Mouse (Mus musculus) inflammation-experienced regulatory T-cells, adult 6 months (primary cell): ENCODE measurements around the gene Tusc2. TPM values are rescaled to one million over a fixed set of nuclear protein-coding genes. Genes with fewer than 3 reads are reported as not detected.

Source experiments
- ATAC-seq: one replicate; pipeline ENCODE4 v1.8.0; 2017
- polyA plus RNA-seq, 3 experiments: library from polyadenylated mRNA; unstranded; fragments of 100-300 nt; shearing (Covaris generic); gene quantifications; one replicate each; pipeline ENCODE4 v1.2.1; 2017

Tusc2 gene
- polyA plus RNA-seq, 3 experiments from 2014 or later: 5.3 to 8.5 (median 7.7) TPM

DNA sequence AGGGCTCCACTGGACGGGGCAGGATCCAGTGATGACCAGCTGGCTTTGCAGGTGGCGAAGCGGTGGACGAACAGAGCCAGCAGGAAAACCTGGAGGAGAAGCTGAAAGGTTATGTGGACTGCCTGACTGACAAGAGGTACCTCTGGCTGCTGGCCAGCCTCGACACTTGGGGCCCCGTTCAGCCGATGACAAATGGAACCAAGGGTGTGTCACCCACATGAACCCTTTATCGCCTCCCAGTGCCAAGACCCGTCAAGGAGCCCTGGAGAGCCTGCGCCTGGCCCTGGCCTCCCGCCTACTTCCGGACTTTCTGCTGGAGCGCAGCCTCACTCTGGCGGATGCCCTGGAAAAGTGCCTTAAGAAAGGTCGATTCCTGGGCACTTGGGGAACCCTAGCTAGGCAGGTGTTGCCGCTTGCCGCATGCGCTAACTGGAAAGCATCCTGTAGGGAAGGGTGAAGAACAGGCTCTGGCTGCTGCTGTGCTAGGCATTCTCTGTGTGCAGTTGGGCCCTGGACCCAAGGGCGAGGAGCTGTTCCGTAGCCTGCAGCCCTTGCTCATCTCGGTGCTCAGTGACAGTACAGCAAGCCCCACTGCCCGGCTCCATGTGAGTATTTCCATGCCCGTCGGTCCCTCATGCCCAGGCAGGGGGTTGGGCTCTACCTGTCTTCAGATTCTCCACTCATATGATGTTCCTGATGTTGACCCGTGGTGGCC, 27.2 kb downstream of the Tusc2 start:
- ATAC-seq: no peak

DNA sequence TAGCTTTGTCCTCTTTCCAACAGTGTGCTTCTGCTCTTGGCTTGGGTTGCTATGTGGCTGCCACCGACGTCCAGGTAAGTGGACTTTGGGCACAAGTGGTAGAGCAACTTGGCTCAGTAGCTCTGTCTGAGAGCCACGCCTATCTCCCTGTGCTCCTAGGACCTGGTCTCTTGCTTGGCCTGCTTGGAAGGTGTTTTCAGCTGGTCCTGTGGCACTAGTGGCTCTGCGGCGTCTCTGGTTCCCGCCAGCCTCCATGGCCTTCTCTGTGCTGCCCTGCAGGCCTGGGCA, 27.7 kb downstream of the Tusc2 start:
- no peak for ATAC-seq

DNA sequence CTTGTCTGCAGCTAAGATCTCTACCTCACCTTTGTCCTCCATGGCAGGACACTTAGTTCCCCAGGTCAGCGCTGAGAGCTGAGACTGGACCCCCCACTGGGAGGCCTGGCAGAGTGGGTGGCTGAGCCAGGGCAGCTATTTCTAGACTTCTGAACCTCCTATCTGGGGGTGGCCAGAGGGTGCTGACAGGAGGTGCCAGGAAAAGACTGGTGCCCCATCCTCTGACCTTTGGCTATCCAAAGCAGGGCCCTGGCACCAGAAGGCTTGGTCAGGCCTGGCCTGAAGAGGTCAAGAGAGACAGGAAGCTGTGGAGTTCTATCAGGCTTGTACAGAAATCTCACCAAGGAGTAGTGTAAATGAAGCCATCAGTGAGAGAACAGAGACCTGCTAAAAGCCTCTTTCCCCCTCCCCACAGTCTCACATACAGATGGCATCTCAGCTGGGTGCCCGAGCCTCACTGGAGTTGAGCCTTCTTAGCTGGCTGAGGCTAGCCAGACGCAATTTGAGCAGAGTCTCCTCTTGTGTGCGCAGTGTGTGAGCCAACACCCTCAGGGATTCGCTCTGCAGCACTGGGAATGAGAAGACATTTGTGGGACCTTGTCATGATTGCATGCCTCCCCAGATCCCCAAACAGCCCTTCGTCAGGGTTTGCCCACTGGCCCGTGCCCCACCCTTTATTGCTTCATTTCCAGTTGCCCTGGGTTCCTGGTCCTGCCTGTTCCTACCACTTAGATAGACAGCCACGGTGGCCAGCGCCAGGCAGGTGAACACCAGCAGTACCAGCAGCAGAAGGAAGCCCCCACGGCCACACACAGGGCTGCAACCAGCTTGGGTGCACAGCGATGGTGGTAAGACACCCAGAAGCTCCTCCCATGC, 30.3 kb downstream of the Tusc2 start:
- ATAC-seq: no peak

DNA sequence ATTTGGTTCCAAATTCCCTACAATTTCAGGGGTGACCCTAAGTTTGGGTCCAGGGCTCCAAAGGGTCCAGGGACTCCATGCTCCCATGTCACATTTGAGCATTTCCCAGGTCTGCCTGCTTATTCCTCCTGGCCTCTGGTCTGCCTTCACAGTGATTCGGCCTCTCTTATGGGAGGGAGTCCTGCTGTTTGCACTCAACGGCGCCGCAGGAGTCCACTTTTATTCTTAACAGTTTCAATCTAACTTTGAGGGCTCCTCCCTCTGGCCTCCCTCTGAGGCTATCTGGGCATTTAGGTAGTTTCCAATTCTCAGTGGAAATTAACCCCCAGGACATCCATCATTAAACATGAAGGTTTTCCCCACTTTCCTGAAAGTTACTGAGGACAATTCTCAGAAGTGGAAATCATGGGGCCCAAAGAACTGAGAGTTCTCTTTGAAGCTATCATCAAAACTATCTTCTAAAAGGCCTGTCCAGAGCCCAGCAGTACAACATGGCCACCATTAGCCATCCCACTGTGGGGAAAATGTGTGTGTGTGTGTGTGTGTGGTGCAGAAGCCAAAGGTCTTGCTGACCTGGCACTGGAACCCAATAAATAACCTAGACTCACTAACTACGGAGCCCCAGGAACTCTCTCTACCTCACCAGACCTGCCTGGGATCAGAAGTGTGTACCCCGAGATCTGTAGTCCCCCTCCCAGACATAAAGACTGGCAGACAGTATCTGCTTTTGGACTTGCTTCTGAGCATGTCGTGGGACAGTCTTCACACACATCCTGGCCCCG, 31.4 kb downstream of the Tusc2 start:
- ATAC-seq: no peak

DNA sequence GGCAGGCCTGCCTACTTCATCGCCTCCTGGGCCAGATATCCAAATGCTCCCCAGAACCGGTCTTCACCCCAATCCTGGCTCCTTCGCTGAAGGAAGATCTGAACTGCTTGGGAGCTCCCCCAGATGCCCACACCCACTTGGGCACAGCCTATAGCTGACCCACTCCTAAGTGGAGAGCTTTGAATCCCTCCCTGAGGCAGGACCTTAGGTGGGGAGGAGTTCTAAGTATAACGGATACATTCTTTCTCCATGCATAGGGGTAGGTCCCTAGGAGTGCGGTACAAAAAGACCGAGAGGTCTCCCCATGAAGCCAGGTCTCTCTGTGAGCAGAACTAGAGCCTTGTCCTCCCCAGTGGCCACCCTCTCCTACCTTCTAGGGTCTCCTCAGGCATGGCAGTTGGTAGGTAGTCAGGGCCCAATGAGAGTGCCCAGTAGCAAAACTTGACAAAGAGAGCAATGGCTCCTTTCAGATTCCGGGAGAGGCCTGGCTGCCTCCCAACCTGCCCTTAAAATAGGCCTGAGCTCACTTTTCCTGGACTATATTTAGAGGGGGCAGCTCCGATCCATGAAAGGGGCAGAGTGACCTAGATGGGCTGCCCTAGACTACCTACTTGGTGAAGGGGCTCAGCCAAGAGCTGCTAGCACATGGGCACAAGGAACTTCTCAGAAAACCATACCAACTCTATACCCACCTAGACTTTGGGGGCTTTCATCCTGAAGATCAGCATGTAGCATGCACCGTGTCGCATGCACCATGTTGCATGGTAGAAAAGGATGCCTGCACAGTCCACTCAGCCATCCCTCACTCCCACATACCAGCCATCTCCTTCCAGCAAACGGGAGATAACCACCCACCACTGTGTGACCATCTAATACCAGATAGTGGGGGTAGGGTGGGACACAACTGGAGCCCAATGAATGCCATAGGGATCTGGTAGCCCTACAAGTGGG, 33.8 kb downstream of the Tusc2 start:
- ATAC-seq: no peak

DNA sequence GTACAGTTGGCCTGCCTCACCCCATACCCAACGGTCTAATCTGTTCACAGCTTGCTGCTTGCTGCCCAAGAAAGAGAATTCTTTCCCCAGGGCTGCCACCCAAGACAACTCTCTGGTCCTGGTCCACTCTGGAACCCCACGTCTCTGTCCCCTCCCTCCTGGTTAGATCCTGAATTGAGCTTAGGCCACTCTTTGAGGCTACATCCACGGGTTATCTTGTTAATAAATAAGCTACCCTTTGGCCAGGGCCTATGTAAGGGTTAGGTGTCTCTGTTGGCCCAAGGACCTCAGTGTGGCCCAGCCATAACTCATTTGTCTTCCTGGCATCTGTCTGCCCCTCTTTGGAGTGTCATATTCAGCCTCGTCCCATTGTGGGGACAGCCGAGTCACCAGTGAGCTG, 35.3 kb downstream of the Tusc2 start:
- no peak for ATAC-seq

DNA sequence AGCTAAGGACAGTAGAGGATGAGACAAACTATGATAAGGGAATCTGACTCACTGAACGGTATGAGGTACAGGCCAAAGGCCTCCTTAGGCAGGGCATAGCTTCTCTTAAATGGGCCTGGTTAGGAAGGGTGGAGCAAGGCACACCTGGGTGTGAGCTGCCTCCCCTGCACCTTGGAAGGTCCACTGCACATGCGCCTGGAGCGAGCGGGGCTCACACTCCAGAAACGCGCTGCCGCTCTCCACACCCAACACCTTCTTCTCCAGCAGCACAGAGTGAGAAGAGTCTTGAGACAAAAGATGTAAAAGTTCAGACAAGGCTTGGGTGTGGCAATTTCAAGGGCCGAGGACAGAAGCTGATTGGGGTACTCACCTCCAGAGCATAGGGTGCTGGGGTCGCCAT, 36.4 kb downstream of the Tusc2 start:
- no peak for ATAC-seq

DNA sequence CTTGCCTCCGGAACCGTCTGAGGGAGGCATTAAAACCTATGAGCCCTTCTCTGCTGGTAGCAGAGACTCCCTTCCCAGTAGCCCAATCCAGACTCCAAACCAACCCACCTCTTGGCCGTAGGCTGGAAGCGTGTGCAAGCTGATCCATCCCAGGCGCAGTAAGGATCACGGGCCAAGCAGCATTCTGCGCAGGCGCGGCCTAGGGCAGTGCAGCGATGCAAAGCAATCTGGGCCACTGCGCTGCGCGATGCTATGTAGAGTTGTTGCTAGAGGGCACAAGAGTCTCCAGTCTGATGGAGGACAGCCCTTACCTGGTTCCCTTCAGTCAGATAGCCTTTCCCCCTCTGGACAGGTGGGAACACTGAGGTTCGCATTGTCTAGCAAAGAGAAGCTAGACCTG, 36.8 kb downstream of the Tusc2 start:
- no peak for ATAC-seq

DNA sequence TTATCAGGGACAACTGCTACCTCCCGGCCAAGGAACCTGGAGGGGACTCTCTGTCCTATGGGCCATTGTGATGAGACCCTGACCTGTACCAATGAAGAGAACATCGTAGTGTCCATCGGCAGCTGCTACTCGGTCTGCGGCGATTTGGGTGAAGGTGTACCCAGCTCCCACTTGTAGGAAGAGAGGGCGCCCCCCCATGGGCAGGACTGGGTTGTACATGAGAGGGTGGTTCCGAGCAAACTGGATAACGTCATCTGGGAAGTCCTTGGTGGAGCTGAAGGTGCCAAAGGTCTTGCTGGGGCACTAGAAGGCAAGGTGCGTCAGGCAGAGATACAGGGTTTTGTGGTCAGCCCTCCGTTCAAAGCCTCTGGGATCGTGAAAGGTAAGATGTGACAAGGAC, 37.7 kb downstream of the Tusc2 start:
- ATAC-seq: no peak

DNA sequence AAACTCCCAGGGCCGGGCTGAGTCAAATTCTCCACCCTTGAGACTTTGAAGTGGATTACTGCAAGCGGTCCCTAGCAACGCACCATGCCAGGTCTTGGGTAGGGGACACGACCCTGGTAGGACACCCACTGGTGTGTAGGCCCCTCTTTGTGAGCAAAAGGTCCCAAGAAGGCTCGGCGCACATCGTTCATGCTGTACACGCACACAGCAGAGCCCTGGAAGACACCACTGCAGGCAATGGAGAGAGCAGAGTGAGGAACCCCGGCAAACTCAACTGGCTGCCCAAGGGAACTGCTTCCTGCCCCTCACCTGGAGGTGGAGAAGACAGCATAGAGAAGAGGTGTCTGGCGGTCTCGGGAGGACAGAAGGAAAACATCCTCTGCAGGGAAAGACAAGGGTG, 38.2 kb downstream of the Tusc2 start:
- ATAC-seq: no peak

DNA sequence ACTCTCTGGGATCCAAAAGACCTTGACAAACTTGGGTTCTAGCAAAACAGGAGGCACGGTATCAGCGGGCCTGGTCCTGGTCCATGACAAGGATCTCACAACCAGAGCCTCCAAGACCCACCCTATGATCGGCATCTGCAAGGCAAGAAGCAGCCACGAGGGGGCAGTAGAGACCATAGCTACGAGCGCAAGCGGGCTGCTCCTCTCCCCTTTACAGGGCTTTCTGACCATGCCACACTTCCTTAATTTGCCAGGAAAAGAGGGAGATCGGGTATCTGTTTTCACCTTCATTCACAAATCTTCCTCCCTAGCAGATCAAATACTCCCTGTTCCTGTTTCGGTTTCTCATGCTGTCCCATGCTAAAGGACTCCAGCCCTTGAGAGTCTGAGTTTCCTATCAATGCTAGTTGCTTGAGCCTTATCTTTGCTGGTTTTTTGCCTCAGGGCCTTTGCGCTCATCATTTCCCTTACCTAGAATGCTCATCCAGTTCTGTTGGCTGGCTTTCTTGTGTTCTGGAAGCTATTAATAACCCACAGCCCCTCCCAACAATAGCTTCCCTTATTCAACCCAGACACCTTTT, 39.1 kb downstream of the Tusc2 start:
- peak; percentile 63 for ATAC-seq

DNA sequence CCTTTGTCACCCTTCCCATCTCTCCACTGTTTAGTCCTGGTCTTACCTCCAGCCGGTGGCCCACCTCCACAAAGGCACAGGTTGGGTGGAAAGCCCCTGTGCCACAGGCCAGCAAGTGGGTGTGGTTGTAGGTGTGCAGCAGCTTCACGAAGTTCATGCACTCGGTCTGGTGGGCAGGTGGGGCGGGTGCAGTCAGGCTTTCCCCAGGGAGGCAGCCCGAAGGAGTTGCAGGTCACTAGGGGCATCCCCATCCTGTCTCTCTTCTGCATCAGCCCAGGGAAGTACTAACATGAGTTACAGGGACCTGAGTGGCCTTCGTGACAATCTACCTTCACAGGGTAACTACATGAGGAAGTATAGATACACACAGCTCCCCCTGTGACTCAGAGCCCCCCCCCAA, 40.2 kb downstream of the Tusc2 start:
- ATAC-seq: no peak

DNA sequence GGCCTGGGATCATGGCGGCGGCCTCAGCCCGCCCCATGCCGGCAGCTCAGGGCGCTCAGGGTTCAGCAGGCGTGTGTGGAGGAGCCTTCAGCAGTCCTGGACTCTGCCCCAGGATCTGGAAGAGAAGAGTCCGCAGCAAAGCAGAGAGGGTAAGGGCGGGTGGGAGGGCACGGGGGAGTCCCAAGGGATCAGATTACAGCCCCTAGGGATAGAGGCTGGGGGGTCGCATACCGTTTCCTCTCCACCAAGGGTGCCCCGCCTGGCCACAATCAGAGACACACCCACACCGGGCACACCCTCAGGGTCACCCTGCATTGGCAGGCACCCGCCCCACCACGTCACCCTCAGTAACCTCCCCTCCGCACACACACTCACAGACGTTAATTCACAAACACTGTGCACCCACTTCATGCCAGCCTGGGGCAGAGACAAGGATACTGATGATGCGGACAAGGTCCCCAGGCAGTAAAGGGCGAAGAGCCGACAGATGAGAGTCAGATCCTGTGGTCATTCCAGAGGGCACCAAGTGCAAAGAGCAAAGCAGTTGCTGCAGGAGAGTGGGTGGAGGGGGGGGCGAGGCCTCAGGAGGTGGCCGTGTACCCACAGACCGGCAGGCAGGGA, 42.1 kb downstream of the Tusc2 start:
- ATAC-seq: no peak

DNA sequence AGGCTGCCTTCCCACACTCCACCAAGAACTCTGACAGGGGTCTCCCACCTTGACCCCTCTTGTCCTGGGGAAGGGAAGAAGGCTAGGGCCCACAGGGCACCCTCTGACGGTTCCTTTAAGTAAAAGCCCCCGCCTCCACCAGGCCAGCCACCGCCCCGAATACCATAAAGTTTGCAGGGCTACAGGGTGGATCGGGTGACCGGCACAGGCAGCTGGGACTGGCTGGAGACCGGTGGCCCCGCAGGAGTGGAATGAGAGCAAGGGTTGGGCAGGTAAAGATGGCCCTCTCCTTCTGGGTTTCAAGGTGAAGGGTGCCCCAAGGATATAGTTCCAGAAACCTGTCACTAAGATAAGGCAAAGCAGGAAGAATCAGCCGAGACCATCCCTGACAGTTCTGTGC, 43.5 kb downstream of the Tusc2 start:
- no peak for ATAC-seq

DNA sequence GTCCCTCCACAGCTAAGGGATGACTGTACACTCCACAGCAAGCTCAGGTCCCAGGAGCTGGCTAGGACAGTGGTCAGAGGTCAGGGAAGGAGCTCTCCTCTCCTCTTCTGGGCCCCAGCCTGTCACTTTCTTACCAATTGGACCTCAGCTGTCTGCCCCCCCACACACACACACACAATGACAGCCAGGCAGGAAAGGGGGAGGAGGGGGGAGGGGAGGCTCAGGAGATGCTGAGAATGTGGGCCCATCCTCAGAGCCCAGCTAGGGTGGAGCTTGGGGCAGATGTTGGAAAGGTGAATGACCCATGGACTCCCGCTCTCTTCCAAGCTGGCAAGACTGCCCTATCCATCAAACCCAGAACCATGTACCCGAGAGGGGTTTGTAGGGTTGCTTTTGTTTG, 44.0 kb downstream of the Tusc2 start:
- no peak for ATAC-seq

DNA sequence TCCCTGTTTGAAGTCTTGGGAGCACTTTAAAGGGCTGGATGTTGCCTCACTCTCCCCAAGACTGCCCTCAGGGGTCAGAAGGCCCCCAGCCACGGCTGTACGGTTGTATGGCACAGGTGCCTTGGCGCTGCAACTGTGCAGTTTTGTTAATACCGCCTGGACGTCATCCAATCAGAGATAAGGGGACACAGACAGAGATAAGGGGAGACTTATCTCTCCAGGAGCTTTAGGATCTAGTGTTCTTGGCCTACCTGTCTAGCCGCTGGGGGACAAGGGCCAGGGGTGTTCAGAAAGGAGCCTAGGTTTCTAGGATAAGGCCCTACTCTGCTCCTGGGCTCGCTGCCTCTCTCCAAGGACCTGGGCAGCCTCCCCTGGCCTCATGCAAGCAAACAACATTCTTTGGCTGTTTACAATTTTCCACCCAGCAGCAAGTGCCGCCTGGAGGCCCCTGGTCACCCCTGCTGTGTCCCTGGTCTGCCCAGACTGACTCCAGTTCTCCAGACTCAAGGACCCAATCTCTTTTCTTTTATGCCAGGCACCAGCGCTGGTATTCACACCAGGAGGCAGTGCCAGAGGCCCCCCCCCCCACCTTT, 44.7 kb downstream of the Tusc2 start:
- no peak for ATAC-seq

DNA sequence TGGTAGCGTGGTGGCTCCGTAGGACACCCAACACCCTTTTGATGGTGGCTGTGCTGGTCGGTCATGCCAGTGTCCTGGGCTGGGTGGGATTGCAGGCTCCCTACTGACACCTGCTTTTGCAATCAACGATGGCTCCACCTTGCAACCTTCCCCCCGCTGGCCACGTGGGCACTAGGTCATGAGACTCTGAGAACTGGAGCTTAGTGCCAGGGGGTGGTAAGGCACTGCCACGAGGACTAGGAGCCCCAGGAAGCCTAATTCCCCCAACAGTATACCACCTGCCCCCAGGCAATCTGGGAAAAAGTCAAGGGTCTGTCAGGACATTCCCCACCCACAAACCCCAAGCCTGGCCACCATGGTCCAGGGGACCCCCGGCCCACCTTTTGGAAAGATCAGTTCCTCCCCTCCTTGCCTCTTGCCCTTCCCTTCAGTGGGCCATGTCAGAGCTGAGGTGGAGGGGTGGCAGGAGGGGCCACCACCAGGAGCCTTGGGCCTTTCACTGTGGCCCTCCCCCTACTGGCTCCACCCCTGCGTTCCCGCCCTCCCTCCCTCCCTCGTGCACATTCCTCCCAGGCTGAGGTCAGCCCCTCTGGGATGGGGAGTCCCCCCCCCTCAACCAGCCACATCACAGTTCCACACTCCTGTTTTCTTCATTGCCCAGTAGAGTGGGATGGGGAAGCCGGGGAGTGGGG, 45.8 kb downstream of the Tusc2 start, which contains the start of gene Sema3b:
Sema3b (minus strand) TSS at position 489 of the 692 bp plus-strand sequence.
- no peak for ATAC-seq

DNA sequence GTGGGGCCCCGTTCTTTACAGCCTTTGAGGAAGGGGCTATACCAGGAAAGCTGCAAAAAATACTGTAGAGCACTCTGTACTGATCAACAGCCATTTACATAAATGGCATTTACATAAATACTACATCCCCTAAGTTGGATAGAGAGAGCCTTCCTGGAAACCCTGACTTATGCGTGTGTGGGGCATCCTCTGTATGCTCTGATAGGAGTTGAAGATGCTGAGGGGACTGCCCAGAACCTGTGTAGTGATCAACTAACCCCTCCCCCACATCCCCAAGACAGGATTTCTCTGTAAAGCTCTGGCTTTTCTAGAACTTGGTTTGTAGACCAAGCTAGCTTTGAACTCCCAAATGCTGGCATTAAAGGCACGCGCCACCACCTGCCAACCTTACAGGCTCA, 46.4 kb downstream of the Tusc2 start:
- no peak for ATAC-seq

DNA sequence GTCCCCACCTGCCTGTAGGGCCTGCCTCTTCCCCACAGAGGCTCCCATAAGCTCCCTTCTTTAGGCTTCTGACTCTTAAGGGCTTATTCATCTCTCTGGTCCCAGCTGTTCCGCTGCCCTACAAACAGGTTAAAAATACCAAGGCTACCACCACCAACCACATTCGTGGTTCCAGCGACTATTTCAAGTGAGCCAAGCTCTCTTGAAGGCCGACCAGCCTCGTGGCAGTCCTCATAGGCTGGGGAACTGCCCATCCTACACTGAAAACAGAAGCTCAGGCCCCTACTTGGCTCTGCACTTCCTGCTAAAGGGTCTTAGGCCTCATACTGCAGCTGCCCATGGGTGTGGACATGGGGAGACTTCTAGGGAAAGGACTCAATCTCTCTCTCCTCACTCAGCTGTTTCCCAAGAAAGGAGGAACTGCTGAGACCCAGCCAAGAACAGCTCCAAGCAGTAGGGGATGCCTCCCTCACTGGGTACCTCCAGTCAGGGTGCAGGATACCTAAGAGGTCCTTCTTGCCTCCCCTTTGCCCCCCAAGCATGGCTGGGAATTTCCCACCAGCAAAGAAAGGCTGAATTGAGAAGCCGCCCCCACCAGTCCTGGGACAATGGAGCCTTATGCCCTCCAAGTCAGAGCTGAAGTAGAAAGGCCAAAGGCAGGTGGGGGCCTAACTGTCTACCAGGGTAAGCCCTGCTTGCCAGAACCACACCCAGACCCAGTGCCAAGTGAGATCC, 48.6 kb downstream of the Tusc2 start:
- ATAC-seq: no peak
